Mouse (Mus musculus): ENCODE measurements around the gene Ubqln4. TPM values are rescaled to one million over a fixed set of nuclear protein-coding genes. Genes with fewer than 3 reads are reported as not detected.

The Ubqln4 gene
- total and polyA plus RNA-seq, 3 experiments: 22.8 to 62.2 (median 39.6) TPM

GRCm38 (mm10) chr3:88552676-88553524 lies 658 bp upstream of the Ubqln4 start, which contains the start of gene Lamtor2 (continued):
- peak; percentile 43; the same call in 1 of the 2 replicates for TF ChIP-seq ZMIZ1 (IDR thresholded peaks at IDR 0.05; ENCODE audit: low read depth, low read length)
- TF ChIP-seq IRF4 (IDR thresholded peaks at IDR 0.05; ENCODE audit: low read depth, low read length): peak; percentile 54
- peak; percentile 53 for TF ChIP-seq NRF1 (IDR thresholded peaks at IDR 0.05; ENCODE audit: low read depth, low read length)
- TF ChIP-seq MAZ (IDR thresholded peaks at IDR 0.05; ENCODE audit: low read depth, low read length): peak; percentile 86; the same call in 1 of the 2 replicates
- TF ChIP-seq MXI1 (IDR thresholded peaks at IDR 0.05; ENCODE audit: low read depth, low read length): peak; percentile 83
- peak; percentile 28; the same call in 1 of the 2 replicates for TF ChIP-seq POLR2AphosphoS2 (IDR thresholded peaks at IDR 0.05; ENCODE audit: low read depth, low read length)
- peak; percentile 90 for TF ChIP-seq MAX (IDR thresholded peaks at IDR 0.05; ENCODE audit: low read length)
- TF ChIP-seq RAD21 (IDR thresholded peaks at IDR 0.05; ENCODE audit: low read depth, low read length): no peak
- no peak for TF ChIP-seq USF2 (conservative IDR thresholded peaks at IDR 0.05; ENCODE audit: low read depth, low read length)
- TF ChIP-seq ELF1 (IDR thresholded peaks at IDR 0.05; ENCODE audit: low read depth, low read length): peak; percentile 92
- peak; percentile 99 for TF ChIP-seq MYC (IDR thresholded peaks at IDR 0.05; ENCODE audit: low read depth, low read length)

- peaks cover 14% of the 10 kb centered on the region for H3K79me2 ChIP-seq (replicated peaks; ENCODE audit: control insufficient read depth, extremely low read depth, insufficient read depth, poor library complexity, severe bottlenecking)
- H3K4me2 ChIP-seq (ENCODE audit: insufficient read depth, low read depth, poor library complexity, severe bottlenecking): peak overlapping the region; percentile 82
- peak overlapping the region; percentile 86 for H3K9ac ChIP-seq (ENCODE audit: insufficient read depth, low read depth)
- H3K9me3 ChIP-seq (replicated peaks; ENCODE audit: low read length): no peaks in the 10 kb centered on the region
- DNase-seq (ENCODE audit: extremely low read depth): peak; percentile 55
- in situ Hi-C loops (cut with MboI; ENCODE audit: low pct_ligation_motif_present, low pct_unique_long_range_greater_than_20kb, low sequenced_read_pairs) (loop anchor here (10.0 kb wide), 1 partner anchor 201 kb away; no protein-coding TSS in a partner anchor), dilution Hi-C loops (cut with MboI; ENCODE audit: extremely low pct_ligation_motif_present, extremely low pct_unique_long_range_greater_than_20kb, low sequenced_read_pairs) (no loop called here)
- peaks cover 7 to 28% of the 10 kb centered on the region in 2 experiments; a peak in 3 of 4 replicates for H3K4me1 ChIP-seq (ENCODE audit: control insufficient read depth in 1 of 2, insufficient read depth in 2 of 2)
- peaks cover 21 to 47% of the 10 kb centered on the region in 2 experiments for H3K36me3 ChIP-seq (replicated peaks in 1 of 2; ENCODE audit: control insufficient read depth in 1 of 2, insufficient read depth in 1 of 2, low read length in 1 of 2)
- H3K27ac ChIP-seq (ENCODE audit: insufficient read depth, low read depth): peak overlapping the region; percentile 55
- peak overlapping the region; percentile 68 to 97 (median 92) for H3K4me3 ChIP-seq (replicated peaks in 1 of 3; ENCODE audit: low read depth in 2 of 3, low read length in 2 of 3, poor library complexity in 1 of 3)
- no peaks in the 10 kb centered on the region for H3K27me3 ChIP-seq (replicated peaks)
- TF ChIP-seq IRF4 (IDR thresholded peaks at IDR 0.05; ENCODE audit: low read depth, low read length) (0 out of 2 replicates have a peak, but pooled peaks have one; percentile 14), RAD21 (IDR thresholded peaks at IDR 0.05; ENCODE audit: low read depth, low read length) (no peak), ETS1 (conservative IDR thresholded peaks at IDR 0.05; ENCODE audit: low read depth, low read length) (no peak), MXI1 (IDR thresholded peaks at IDR 0.05; ENCODE audit: low read depth, low read length) (peak; percentile 72; the same call in 1 of the 2 replicates), SIN3A (IDR thresholded peaks at IDR 0.05; ENCODE audit: low read length) (peak; percentile 74), KAT2A (IDR thresholded peaks at IDR 0.05; ENCODE audit: insufficient replicate concordance, low read length) (0 out of 2 replicates have a peak, but pooled peaks have one; percentile 4)
These were observed 475 bp downstream of the Ubqln4 start for GRCm38 (mm10) chr3:88553880-88554586.

Measured in CH12.LX (cell line).